Mouse (Mus musculus) kidney, adult 18-20 months (tissue): Measurements from ENCODE around the gene Zc3h12a.

Source experiments
- DNase-seq: peaks from one replicate; pipeline ENCODE4 v3.0.0; 2021

The Zc3h12a gene

DNA sequence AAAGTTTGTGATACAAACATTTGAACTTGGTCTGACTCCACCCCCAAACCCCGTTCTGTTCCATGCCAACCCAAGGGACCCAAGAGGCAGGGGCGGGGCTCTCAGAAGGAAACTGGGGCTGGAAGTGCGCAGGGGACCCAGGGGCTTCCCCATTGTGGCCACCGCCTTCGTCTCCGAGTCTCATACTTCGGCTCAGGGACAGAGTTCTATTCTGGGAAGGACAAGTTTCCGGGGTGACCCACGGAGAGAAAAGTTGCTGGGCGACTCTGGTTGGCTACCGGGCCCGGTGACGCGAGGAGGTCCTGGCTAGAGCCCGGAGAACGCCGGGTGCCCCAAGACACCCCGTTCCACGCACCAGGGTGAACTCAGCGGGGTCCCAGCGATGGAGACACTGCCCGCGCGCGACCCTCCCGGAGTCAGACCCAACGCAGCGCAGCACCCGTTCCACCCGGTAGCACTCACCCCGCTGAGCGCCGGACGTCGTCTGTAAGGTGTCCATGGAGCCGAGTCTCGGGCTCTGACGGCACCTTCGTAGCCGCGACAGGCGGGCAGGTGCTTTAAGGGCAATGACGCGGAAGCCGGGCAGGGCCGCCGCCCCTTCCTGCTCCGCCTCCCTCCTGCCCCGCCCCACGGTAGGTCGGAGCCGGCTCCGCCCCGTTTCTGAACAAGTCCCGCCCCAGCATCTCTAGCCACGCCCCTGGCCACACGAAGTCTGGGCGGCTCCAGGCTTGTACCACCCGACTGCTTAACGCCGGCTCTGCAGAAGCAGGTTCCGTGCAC is at the start of gene Zc3h12a:
TSS of gene Zc3h12a (minus strand) at position 536 of the 780 bp plus-strand sequence.
- DNase-seq: peak; percentile 92

GRCm38 (mm10) chr4:125176639-125177165 is 49.1 kb upstream of the Zc3h12a start:
- DNase-seq: peak; percentile 9

- DNase-seq: no peak
Measured at GRCm38 (mm10) chr4:125176190-125176589, 48.5 kb upstream of the Zc3h12a start.

DNA sequence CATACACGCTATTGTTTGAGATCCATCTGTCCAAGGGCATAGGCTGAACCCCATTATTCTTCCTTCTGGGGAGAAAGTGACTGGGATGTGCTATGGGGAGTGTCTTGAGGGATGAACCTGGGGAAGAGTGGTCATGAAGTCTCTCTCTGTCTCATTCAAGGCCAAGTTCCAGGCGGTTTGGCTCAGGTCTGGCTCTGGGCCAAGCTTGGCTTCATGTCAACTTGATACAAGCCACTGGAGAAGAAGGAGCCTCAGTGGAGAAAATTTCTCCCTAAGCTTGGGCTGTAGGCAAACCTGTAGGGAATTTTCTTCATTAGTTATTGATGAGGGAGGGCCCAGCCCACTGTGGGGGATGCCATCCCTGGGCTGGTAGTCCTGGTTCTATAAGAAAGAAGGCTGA is 48.0 kb upstream of the Zc3h12a start:
- peak; percentile 71 for DNase-seq

- peak; percentile 19 for DNase-seq
Measured at GRCm38 (mm10) chr4:125174516-125175185, 47.0 kb upstream of the Zc3h12a start.

DNA sequence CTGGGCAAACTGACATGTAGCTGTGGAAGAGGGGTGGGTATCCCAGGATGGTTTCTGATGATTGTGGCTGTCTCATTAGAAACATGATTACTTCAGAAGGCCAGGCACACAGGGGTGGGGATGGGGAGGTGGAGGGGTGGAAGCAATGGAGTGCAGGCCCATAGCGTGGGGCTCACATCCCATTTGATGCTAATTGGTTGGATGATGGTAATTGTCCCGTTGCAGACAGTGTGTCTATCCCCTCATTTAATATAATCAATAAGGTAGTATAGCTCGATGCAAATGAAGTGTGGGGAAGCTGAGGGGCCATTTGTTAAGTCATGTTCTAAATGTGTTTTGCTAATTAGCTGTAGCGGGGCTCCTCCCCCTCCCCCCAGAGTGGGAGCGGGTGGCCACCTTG is 45.5 kb upstream of the Zc3h12a start:
- no peak for DNase-seq

- no peak for DNase-seq
Measured at GRCm38 (mm10) chr4:125172736-125173135, 45.1 kb upstream of the Zc3h12a start.

- no peak for DNase-seq
Measured at GRCm38 (mm10) chr4:125167723-125168122, 40.1 kb upstream of the Zc3h12a start.

- DNase-seq: no peak
Measured at GRCm38 (mm10) chr4:125164861-125165260, 37.2 kb upstream of the Zc3h12a start.

- no peak for DNase-seq
Measured at GRCm38 (mm10) chr4:125162701-125163100, 35.1 kb upstream of the Zc3h12a start.

DNA sequence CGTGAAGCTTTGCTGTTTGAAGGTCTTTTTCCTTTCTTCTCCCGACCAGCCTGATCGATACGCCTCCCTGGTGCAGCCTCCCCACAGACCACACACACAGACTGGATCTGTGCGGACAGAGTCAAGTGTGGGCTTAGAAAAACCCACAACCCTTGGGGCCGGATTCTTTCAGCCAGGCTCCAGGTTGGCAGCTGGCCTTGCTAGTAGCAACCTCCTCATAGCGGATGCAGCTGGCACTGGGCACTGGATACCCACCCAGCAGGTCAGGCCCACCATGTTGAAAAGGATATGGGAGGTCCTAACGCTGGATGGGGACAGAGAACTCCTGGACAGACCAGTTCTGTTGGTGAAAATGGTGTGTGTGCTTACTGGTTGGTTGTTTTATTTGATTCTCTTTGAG is 33.8 kb upstream of the Zc3h12a start:
- no peak for DNase-seq

DNA sequence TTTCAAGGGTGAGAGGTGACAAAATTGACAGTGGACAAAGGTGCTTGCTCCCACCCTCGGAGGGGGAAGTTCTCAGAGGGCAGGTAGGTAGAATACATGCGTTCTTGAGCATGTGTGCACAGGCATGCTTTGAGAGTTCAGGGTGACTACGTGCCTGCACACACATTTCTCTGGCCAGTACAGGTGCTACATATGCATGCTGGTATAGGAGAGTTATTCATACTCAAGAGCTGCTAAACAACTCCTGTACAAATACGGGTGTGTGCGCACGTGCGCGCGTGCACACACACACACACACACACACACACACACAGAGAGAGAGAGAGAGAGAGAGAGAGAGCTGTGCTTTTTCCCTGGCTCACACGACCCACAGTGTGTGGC is 33.3 kb upstream of the Zc3h12a start:
- no peak for DNase-seq

GRCm38 (mm10) chr4:125160320-125160950 is 32.8 kb upstream of the Zc3h12a start:
- peak; percentile 88 for DNase-seq

DNA sequence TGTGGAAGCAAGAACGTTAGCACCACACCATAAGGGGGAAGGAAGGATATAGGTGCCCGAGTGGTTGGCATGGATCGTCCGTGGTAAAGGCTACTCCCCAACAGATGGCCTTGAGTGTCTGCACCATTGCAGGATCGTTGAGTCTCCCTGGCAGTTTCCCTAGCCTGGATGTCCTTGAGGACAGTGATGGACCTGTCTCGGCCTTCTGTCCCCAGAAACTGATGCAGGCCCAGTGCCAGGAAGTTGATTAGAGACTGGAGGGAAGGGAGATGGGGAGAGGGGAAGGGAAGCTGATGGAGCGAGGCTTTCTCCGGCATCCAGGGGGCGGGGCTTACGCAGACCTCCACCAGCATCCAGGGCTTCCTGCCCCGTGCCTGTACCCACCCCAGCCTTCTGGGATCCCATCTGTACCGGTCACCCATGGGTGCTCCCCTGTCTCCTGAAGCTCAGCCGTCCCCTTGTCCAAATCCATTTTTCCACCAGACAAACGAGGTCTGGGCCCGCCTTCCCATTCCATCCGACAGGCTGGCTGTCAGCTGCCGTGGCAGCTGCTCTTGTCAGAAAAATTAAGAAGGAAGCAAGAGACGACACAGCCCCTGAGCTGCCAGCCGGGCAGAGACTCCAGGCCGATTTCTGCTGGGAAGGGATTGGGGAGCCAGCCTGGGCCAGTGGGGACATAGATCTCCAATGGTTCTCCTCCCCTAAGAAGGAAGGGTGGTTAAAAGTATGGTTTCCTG is 31.1 kb upstream of the Zc3h12a start:
- no peak for DNase-seq

GRCm38 (mm10) chr4:125158081-125158480 is 30.4 kb upstream of the Zc3h12a start:
- DNase-seq: no peak

GRCm38 (mm10) chr4:125157322-125157721 is 29.7 kb upstream of the Zc3h12a start:
- no peak for DNase-seq

- no peak for DNase-seq
Measured at GRCm38 (mm10) chr4:125155646-125156045, 28.0 kb upstream of the Zc3h12a start.

DNA sequence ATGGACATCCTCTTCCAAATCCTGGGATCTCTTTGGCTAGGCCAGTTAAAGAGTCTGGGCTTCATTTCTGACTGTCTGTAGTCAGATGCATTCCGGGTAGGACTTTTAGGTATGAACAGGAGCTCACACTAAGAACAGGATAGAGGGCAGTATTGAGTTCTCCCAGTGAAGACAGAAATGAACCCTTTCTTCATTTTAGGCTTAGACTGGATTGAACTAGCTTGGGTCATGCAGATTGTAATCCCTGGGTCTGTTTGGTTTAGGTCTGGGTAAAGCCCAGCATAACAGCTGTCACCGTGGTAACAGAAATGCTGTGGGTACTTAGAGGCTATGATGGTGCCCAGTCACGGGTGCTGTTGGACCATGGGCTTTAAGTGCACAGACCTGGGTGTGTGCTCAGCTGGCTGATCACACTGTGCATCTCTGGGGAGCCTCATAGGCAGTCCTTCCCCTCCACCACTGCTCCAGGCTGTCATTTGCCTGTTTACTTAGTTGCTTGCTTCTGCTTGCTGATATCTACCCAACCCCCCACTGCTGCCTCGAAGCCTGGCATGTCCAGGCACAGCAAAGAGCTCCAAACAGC is 26.1 kb upstream of the Zc3h12a start:
- no peak for DNase-seq

- DNase-seq: no peak
Measured at GRCm38 (mm10) chr4:125152469-125152868, 24.8 kb upstream of the Zc3h12a start.

DNA sequence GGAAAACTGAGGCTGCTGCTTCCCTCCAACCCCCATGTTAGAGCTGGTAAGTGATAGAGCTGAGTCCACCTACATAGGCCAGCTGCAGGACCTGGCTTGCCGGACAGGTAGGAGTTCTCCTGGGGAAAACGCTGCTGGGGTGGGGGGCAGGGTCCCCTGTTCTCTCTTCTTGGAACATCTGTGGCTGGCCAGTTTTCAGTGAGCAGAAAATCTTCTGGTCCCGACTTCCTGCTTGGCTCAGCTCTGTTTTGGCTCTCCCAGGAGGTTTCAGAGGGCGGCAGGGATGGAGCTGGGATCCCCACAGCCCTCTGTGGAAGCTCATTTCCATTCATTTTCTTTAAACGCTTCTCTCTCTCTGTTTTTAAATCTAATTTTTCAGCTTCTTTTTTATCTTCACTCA is 21.8 kb upstream of the Zc3h12a start:
- no peak for DNase-seq

DNA sequence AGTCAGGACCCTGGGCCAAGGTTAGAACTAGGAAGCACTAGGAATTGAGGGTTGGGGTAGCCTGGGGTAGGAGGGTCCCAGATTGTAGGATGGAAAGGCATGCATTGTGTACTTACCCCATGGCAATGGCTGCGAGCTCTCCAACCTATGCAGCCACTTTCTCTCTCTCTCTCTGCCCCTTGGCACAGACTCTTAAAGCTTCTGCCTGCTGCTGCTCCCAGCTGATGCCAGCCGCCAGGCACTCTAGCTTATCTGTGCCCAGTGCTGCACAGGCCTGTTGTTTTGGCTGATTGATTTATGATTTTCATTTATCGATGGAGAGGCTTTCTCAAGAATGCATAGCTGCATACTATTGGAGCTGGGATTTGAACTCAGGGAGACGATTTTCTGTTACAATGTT is 20.3 kb upstream of the Zc3h12a start:
- DNase-seq: no peak

- no peak for DNase-seq
Measured at GRCm38 (mm10) chr4:125145213-125145612, 17.6 kb upstream of the Zc3h12a start.

- DNase-seq: no peak
Measured at GRCm38 (mm10) chr4:125144627-125145026, 17.0 kb upstream of the Zc3h12a start.
